Mouse (Mus musculus) frontal cortex, postnatal 10 days (tissue): ENCODE data around the gene Gm8926.
"Not testable (repeated sequence)": the region's sequence is repeated elsewhere in the genome, so short reads cannot be mapped to it uniquely, and the experiment has no call there.

ENCODE experiments used
- DNase-seq, 2 experiments: peaks; one replicate each; pipeline ENCODE4 v3.0.0; 2022; ENCODE audit warnings: low spot score in 2 of 2, mixed read lengths in 1 of 2

Gm8926 gene

GRCm38 (mm10) chr5:11770248-11770647 lies at the start of gene Gm8926:
Gene Gm8926 (plus strand): TSS chr5:11770548.
- not testable (repeated sequence) for DNase-seq
